Mouse (Mus musculus) hindbrain, embryonic 16.5 days (tissue): ENCODE measurements around the gene Lhfpl4. TPM values are rescaled to one million over a fixed set of nuclear protein-coding genes. Genes with fewer than 3 reads are reported as not detected.

Experiments used
- ATAC-seq: fragments of 200-750 bp; cut with Nextera tagmentation; 2 replicates; pipeline ENCODE4 v1.8.0; 2017; ENCODE audit warnings: moderate TSS enrichment, moderate library complexity
- H3K27ac ChIP-seq: fragments of 300-500 bp; sonication (generic); 2 replicates; pipeline ENCODE4 v1.5.1; 2014; ENCODE audit warnings: low read depth, mild to moderate bottlenecking, control low read depth, low read length, moderate library complexity
- H3K27me3 ChIP-seq: fragments of 300-500 bp; sonication (generic); replicated peaks from 2 replicates; pipeline ENCODE4 v1.6.1; 2014; ENCODE audit warnings: low read length; ENCODE audit not compliant: control insufficient read depth, insufficient read depth
- H3K36me3 ChIP-seq: fragments of 300-500 bp; sonication (generic); 2 replicates; pipeline ENCODE4 v1.6.1; 2014; ENCODE audit warnings: mild to moderate bottlenecking, low read length, moderate library complexity, mixed read lengths; ENCODE audit not compliant: control insufficient read depth, insufficient read depth
- H3K4me1 ChIP-seq: fragments of 300-500 bp; sonication (generic); 2 replicates; pipeline ENCODE4 v1.6.1; 2014; ENCODE audit warnings: low read depth, low read length; ENCODE audit not compliant: control insufficient read depth, insufficient read depth
- H3K4me2 ChIP-seq: fragments of 300-500 bp; sonication (generic); 2 replicates; pipeline ENCODE4 v1.6.1; 2014; ENCODE audit warnings: mild to moderate bottlenecking, low read length, control low read depth, moderate library complexity
- H3K4me3 ChIP-seq: fragments of 300-500 bp; sonication (generic); 2 replicates; pipeline ENCODE4 v1.5.1; 2014; ENCODE audit warnings: mild to moderate bottlenecking, low read length, control low read depth, moderate library complexity
- H3K9ac ChIP-seq: fragments of 300-500 bp; sonication (generic); 2 replicates; pipeline ENCODE4 v1.6.1; 2014; ENCODE audit warnings: low read depth, mild to moderate bottlenecking, control low read depth, low read length, moderate library complexity
- H3K9me3 ChIP-seq: fragments of 300-500 bp; sonication (generic); 2 replicates; pipeline ENCODE4 v1.6.1; 2014; ENCODE audit warnings: mild to moderate bottlenecking, low read length, moderate library complexity; ENCODE audit not compliant: control insufficient read depth
- WGBS: fragments of 180-500 bp; shearing (Covaris S2); extraction: QIAGEN DNeasy Blood & Tissue Kit; methylation state at CpG from one replicate; pipeline ENCODE4 v1.1.7; 2014; 5-methylcytosine and 5-hydroxymethylcytosine counted together
- polyA plus RNA-seq: library from polyadenylated mRNA; unstranded; fragments of >200 nt; fragmentation: Nextera tagmentation; extraction: Ambion mirVana; gene quantifications from 2 replicates; pipeline ENCODE4 v1.2.1, GENCODE M21; 2015

Gene Lhfpl4
- 56.7 and 63.6 TPM in 2 replicates for polyA plus RNA-seq

- no peaks in the 10 kb centered on the region for H3K36me3 ChIP-seq
- peak within 1 kb of the TSS; percentile 96 for H3K9ac ChIP-seq
- peak within 1 kb of the TSS; percentile 81 for H3K4me3 ChIP-seq
- peaks cover 33% of the 10 kb centered on the region for H3K4me1 ChIP-seq
- peak within 1 kb of the TSS; percentile 82 for H3K27ac ChIP-seq
- H3K4me2 ChIP-seq, result peak within 1 kb of the TSS; percentile 94
- peak; percentile 84 for ATAC-seq
- H3K27me3 ChIP-seq, result no peaks in the 10 kb centered on the region
- WGBS, result 2% methylated on average over 39 of the region's 66 CpGs
- H3K9me3 ChIP-seq, result no peaks in the 10 kb centered on the region
These were observed at the start of gene Lhfpl4 for GRCm38 (mm10) chr6:113194841-113195595. Lhfpl4 (minus strand) TSS chr6:113195384.

- no peaks in the 10 kb centered on the region for H3K9me3 ChIP-seq
- H3K9ac ChIP-seq, result no peak overlapping the region
- no peak overlapping the region for H3K4me2 ChIP-seq
- ATAC-seq, result no peak
- H3K4me3 ChIP-seq, result no peak overlapping the region
- no peak overlapping the region for H3K27ac ChIP-seq
- peaks cover 12% of the 10 kb centered on the region for H3K4me1 ChIP-seq
- WGBS, result 87% methylated on average over 1 of the region's 1 CpGs
- no peaks in the 10 kb centered on the region for H3K36me3 ChIP-seq
- no peaks in the 10 kb centered on the region for H3K27me3 ChIP-seq
These were observed 47.6 kb upstream of the Lhfpl4 start for GRCm38 (mm10) chr6:113242753-113243152.

DNA sequence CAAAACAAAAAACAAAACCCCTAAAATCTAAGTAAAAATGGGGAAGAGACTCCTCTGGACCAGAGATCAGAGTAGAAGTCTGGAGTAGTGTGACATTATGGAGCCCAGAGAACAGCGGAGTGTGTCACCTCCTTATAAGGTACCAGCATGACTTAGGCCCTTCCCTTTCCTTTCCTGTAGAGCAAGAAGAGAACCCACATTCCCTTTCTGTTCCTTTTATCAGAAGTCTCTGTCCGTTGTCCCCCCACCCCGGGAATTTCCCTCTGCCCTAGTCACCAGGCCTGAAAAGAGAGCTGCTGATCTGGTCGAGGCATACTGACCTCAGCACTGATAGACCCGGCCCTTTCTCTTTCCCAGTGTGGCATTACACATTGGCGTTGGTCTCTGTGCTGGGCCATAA, 43.3 kb upstream of the Lhfpl4 start:
- Histone ChIP-seq H3K9me3 (no peaks in the 10 kb centered on the region), H3K4me1 (peaks cover 14% of the 10 kb centered on the region), H3K27ac (no peak overlapping the region), H3K27me3 (no peaks in the 10 kb centered on the region), H3K9ac (peak overlapping the region; percentile 85), H3K4me3 (peak overlapping the region; percentile 94), H3K4me2 (peak overlapping the region; percentile 87), H3K36me3 (no peaks in the 10 kb centered on the region)
- WGBS, result 39% methylated on average over 6 of the region's 6 CpGs
- no peak for ATAC-seq

DNA sequence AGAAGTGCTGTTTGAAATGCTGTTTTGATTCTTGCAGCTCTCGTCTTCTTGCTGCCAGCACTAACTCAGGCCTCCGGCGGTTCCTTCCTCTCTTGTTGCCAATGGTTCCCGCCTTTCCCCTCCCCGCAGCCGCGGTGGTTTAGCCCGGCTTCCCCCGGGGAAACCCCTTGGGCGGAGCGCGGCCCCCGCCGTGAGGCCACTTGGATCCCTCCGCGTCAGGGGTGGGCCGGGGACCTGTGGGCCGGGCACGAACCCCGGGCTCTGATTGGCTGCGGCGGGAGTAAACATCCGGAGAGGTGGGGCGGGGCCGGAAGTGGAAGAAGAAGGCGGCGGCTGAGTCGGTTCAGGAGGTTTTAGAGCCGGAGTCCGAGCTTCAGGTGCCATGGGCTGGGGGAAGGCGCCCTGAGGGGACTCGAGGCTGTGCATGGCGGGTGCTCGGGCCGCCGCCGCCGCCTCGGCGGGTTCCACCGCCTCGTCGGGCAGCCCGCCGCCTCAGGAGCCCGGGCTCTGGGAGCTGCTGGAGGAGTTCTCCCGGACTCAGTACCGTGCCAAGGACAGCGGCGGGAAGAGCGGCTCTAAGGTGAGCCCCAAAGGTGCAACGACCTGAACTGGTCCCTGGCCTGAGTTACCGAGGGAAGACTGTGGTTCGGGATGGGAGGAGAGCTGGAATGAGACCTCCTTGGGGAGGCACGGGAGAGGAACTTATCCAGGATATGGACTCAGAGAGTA, 42.5 kb upstream of the Lhfpl4 start, which contains the start of gene Mtmr14:
Gene Mtmr14 (plus strand): TSS at position 302 of the 729 bp plus-strand sequence.
- Histone ChIP-seq H3K27me3 (no peaks in the 10 kb centered on the region), H3K9ac (peak within 1 kb of the TSS; percentile 85), H3K4me2 (peak within 1 kb of the TSS; percentile 87), H3K27ac (peak within 1 kb of the TSS; percentile 76), H3K4me1 (peaks cover 14% of the 10 kb centered on the region), H3K9me3 (no peaks in the 10 kb centered on the region), H3K4me3 (peak within 1 kb of the TSS; percentile 94), H3K36me3 (no peaks in the 10 kb centered on the region)
- WGBS, result under 1% methylated on average over 44 of the region's 55 CpGs
- peak; percentile 99 for ATAC-seq

DNA sequence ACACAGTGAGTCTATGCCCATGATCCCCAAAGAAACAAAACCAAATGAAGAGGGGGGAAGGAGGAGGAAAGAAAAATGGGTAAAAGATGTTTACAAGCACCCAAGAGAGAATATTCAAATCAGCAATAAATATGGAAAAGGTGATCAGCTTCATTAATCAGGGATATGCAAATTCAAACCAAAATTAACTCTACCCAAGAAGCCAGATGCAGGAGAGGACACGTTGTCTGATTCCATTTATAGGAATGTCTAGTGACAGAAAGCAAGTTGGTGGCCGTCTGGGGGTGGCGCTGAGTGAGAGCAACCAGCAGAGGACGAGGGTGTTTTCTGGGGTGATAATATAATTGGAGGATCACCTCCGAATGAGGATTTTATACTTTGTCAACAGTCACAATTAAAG, 40.0 kb upstream of the Lhfpl4 start:
- Histone ChIP-seq H3K9me3 (no peaks in the 10 kb centered on the region), H3K27me3 (no peaks in the 10 kb centered on the region), H3K4me1 (peaks cover 14% of the 10 kb centered on the region), H3K36me3 (no peaks in the 10 kb centered on the region), H3K9ac (no peak overlapping the region), H3K27ac (no peak overlapping the region), H3K4me2 (no peak overlapping the region), H3K4me3 (no peak overlapping the region)
- WGBS, result 75% methylated on average over 5 of the region's 5 CpGs
- no peak for ATAC-seq

GRCm38 (mm10) chr6:113226705-113227104, 31.5 kb upstream of the Lhfpl4 start:
- Histone ChIP-seq H3K27me3 (no peaks in the 10 kb centered on the region), H3K4me2 (no peak overlapping the region), H3K4me3 (no peak overlapping the region), H3K4me1 (no peaks in the 10 kb centered on the region), H3K27ac (no peak overlapping the region), H3K9me3 (no peaks in the 10 kb centered on the region), H3K36me3 (no peaks in the 10 kb centered on the region), H3K9ac (no peak overlapping the region)
- no peak for ATAC-seq

- no peak for ATAC-seq
- no peaks in the 10 kb centered on the region for H3K4me1 ChIP-seq
- H3K9ac ChIP-seq, result no peak overlapping the region
- no peaks in the 10 kb centered on the region for H3K36me3 ChIP-seq
- H3K4me2 ChIP-seq, result no peak overlapping the region
- H3K4me3 ChIP-seq, result no peak overlapping the region
- WGBS, result 84% methylated on average over 4 of the region's 4 CpGs
- no peak overlapping the region for H3K27ac ChIP-seq
- H3K9me3 ChIP-seq, result no peaks in the 10 kb centered on the region
- H3K27me3 ChIP-seq, result no peaks in the 10 kb centered on the region
These were observed 30.6 kb upstream of the Lhfpl4 start for GRCm38 (mm10) chr6:113225798-113226197.

- Histone ChIP-seq H3K36me3 (no peaks in the 10 kb centered on the region), H3K27ac (no peak overlapping the region), H3K9me3 (no peaks in the 10 kb centered on the region), H3K4me3 (no peak overlapping the region), H3K27me3 (no peaks in the 10 kb centered on the region), H3K4me1 (no peaks in the 10 kb centered on the region), H3K9ac (no peak overlapping the region), H3K4me2 (no peak overlapping the region)
- 73% methylated on average over 2 of the region's 2 CpGs for WGBS
- no peak for ATAC-seq
These were observed 21.1 kb upstream of the Lhfpl4 start for GRCm38 (mm10) chr6:113216280-113216679.

DNA sequence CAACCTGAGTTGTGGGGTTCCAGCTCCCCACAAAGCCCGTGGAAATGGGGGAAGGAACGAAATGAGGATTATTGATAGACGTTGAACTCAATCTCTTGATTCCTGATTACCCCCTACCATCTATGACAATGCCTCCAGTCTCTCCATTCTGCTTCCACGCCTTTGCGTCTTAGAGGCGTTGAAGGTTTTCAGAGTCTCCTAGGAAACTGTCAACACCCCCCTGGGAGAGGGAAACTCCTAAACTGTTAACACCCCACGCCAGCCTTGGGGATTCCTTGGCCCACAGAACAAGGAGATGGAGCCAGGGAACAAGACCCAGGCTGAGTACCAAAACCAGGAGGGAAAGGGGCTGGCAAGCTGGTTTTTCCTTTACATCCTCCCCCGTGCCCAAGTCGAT, 410 bp upstream of the Lhfpl4 start:
- peak overlapping the region; percentile 82 for H3K27ac ChIP-seq
- 4% methylated on average over 9 of the region's 9 CpGs for WGBS
- no peaks in the 10 kb centered on the region for H3K27me3 ChIP-seq
- H3K9me3 ChIP-seq, result no peaks in the 10 kb centered on the region
- H3K4me3 ChIP-seq, result peak overlapping the region; percentile 81
- peak; percentile 19; the same call in 1 of the 2 replicates for ATAC-seq
- peak overlapping the region; percentile 94 for H3K4me2 ChIP-seq
- H3K9ac ChIP-seq, result peak overlapping the region; percentile 96
- peaks cover 33% of the 10 kb centered on the region for H3K4me1 ChIP-seq
- no peaks in the 10 kb centered on the region for H3K36me3 ChIP-seq
